Mouse (Mus musculus): ENCODE measurements at regions not wholly inside any gene's neighbourhood (a gene's known extent, or its start where the extent isn't known, plus 50 kb on each side); places are given as distances from the start of the nearest gene placed in this dataset.

GRCm38 (mm10) chr16:9275426-9275825 is 445.5 kb downstream of the 1810013L24Rik start:
- TF ChIP-seq GATA1 (IDR thresholded peaks at IDR 0.05; ENCODE audit: low read length): no peak
- TF ChIP-seq TAL1 (IDR thresholded peaks at IDR 0.05; ENCODE audit: low read length): no peak
- no peak overlapping the region for H3K4me3 ChIP-seq (replicated peaks)
- peaks cover 3% of the 10 kb centered on the region; the same call in 1 of the 2 replicates for H3K9me3 ChIP-seq (ENCODE audit: control insufficient read depth, low read length)
- H3K4me1 ChIP-seq (ENCODE audit: control insufficient read depth): no peaks in the 10 kb centered on the region
- H3K36me3 ChIP-seq (ENCODE audit: control insufficient read depth): no peaks in the 10 kb centered on the region
- H3K27me3 ChIP-seq (ENCODE audit: control insufficient read depth): no peaks in the 10 kb centered on the region; the same call in 1 of the 2 replicates

GRCm38 (mm10) chr16:9277064-9277463 is 447.2 kb downstream of the 1810013L24Rik start:
- Histone ChIP-seq H3K4me3 (replicated peaks) (no peak overlapping the region), H3K36me3 (ENCODE audit: control insufficient read depth) (no peaks in the 10 kb centered on the region), H3K9me3 (ENCODE audit: control insufficient read depth, low read length) (peaks cover 3% of the 10 kb centered on the region; the same call in 1 of the 2 replicates), H3K4me1 (ENCODE audit: control insufficient read depth) (no peaks in the 10 kb centered on the region), H3K27me3 (ENCODE audit: control insufficient read depth) (no peaks in the 10 kb centered on the region; the same call in 1 of the 2 replicates)
- TF ChIP-seq GATA1 (IDR thresholded peaks at IDR 0.05; ENCODE audit: low read length) (no peak), TAL1 (IDR thresholded peaks at IDR 0.05; ENCODE audit: low read length) (no peak)

- Histone ChIP-seq H3K4me3 (replicated peaks) (no peak overlapping the region), H3K27me3 (ENCODE audit: control insufficient read depth) (no peaks in the 10 kb centered on the region; the same call in 1 of the 2 replicates), H3K4me1 (ENCODE audit: control insufficient read depth) (no peaks in the 10 kb centered on the region), H3K9me3 (ENCODE audit: control insufficient read depth, low read length) (peaks cover 3% of the 10 kb centered on the region; the same call in 1 of the 2 replicates), H3K36me3 (ENCODE audit: control insufficient read depth) (no peaks in the 10 kb centered on the region)
- TF ChIP-seq GATA1 (IDR thresholded peaks at IDR 0.05; ENCODE audit: low read length) (no peak), TAL1 (IDR thresholded peaks at IDR 0.05; ENCODE audit: low read length) (no peak)
Observed at GRCm38 (mm10) chr16:9279726-9280125, 449.8 kb downstream of the 1810013L24Rik start.

- H3K4me3 ChIP-seq (replicated peaks): no peak overlapping the region
- peaks cover 1% of the 10 kb centered on the region; the same call in 1 of the 2 replicates for H3K9me3 ChIP-seq (ENCODE audit: control insufficient read depth, low read length)
- no peaks in the 10 kb centered on the region for H3K4me1 ChIP-seq (ENCODE audit: control insufficient read depth)
- TF ChIP-seq GATA1 (IDR thresholded peaks at IDR 0.05; ENCODE audit: low read length) (no peak), TAL1 (IDR thresholded peaks at IDR 0.05; ENCODE audit: low read length) (no peak)
- no peaks in the 10 kb centered on the region; the same call in 1 of the 2 replicates for H3K27me3 ChIP-seq (ENCODE audit: control insufficient read depth)
- no peaks in the 10 kb centered on the region for H3K36me3 ChIP-seq (ENCODE audit: control insufficient read depth)
Observed at GRCm38 (mm10) chr16:9280431-9280830, 450.5 kb downstream of the 1810013L24Rik start.

GRCm38 (mm10) chr16:9280931-9281330 is 451.0 kb downstream of the 1810013L24Rik start:
- Histone ChIP-seq H3K4me1 (ENCODE audit: control insufficient read depth) (no peaks in the 10 kb centered on the region), H3K27me3 (ENCODE audit: control insufficient read depth) (no peaks in the 10 kb centered on the region; the same call in 1 of the 2 replicates), H3K36me3 (ENCODE audit: control insufficient read depth) (no peaks in the 10 kb centered on the region), H3K9me3 (ENCODE audit: control insufficient read depth, low read length) (no peaks in the 10 kb centered on the region), H3K4me3 (replicated peaks) (no peak overlapping the region)
- TF ChIP-seq TAL1 (IDR thresholded peaks at IDR 0.05; ENCODE audit: low read length): no peak
- TF ChIP-seq GATA1 (IDR thresholded peaks at IDR 0.05; ENCODE audit: low read length): no peak

GRCm38 (mm10) chr16:9284423-9284822 is 454.5 kb downstream of the 1810013L24Rik start:
- H3K9me3 ChIP-seq (ENCODE audit: control insufficient read depth, low read length): peaks cover 3% of the 10 kb centered on the region; the same call in 1 of the 2 replicates
- H3K4me1 ChIP-seq (ENCODE audit: control insufficient read depth): no peaks in the 10 kb centered on the region
- H3K4me3 ChIP-seq (replicated peaks): no peak overlapping the region
- no peaks in the 10 kb centered on the region for H3K27me3 ChIP-seq (ENCODE audit: control insufficient read depth)
- no peaks in the 10 kb centered on the region for H3K36me3 ChIP-seq (ENCODE audit: control insufficient read depth)
- TF ChIP-seq TAL1 (IDR thresholded peaks at IDR 0.05; ENCODE audit: low read length): no peak
- TF ChIP-seq GATA1 (IDR thresholded peaks at IDR 0.05; ENCODE audit: low read length): no peak

- Histone ChIP-seq H3K4me1 (ENCODE audit: control insufficient read depth) (no peaks in the 10 kb centered on the region), H3K9me3 (ENCODE audit: control insufficient read depth, low read length) (peaks cover 3% of the 10 kb centered on the region; the same call in 1 of the 2 replicates), H3K4me3 (replicated peaks) (no peak overlapping the region), H3K36me3 (ENCODE audit: control insufficient read depth) (no peaks in the 10 kb centered on the region), H3K27me3 (ENCODE audit: control insufficient read depth) (no peaks in the 10 kb centered on the region)
- TF ChIP-seq GATA1 (IDR thresholded peaks at IDR 0.05; ENCODE audit: low read length): no peak
- TF ChIP-seq TAL1 (IDR thresholded peaks at IDR 0.05; ENCODE audit: low read length): no peak
Observed at GRCm38 (mm10) chr16:9285921-9286320, 456.0 kb downstream of the 1810013L24Rik start.

- Histone ChIP-seq H3K9me3 (ENCODE audit: control insufficient read depth, low read length) (peaks cover 5% of the 10 kb centered on the region), H3K27me3 (ENCODE audit: control insufficient read depth) (no peaks in the 10 kb centered on the region), H3K36me3 (ENCODE audit: control insufficient read depth) (no peaks in the 10 kb centered on the region), H3K4me3 (replicated peaks) (no peak overlapping the region), H3K4me1 (ENCODE audit: control insufficient read depth) (no peaks in the 10 kb centered on the region)
- TF ChIP-seq GATA1 (IDR thresholded peaks at IDR 0.05; ENCODE audit: low read length) (no peak), TAL1 (IDR thresholded peaks at IDR 0.05; ENCODE audit: low read length) (no peak)
Observed at GRCm38 (mm10) chr16:9287557-9287956, 457.7 kb downstream of the 1810013L24Rik start.

GRCm38 (mm10) chr16:9291356-9292020 is 461.6 kb downstream of the 1810013L24Rik start:
- Histone ChIP-seq H3K9me3 (ENCODE audit: control insufficient read depth, low read length) (peaks cover 8% of the 10 kb centered on the region), H3K27me3 (ENCODE audit: control insufficient read depth) (no peaks in the 10 kb centered on the region), H3K4me3 (replicated peaks) (no peak overlapping the region), H3K36me3 (ENCODE audit: control insufficient read depth) (no peaks in the 10 kb centered on the region), H3K4me1 (ENCODE audit: control insufficient read depth) (no peaks in the 10 kb centered on the region)
- no peak for TF ChIP-seq GATA1 (IDR thresholded peaks at IDR 0.05; ENCODE audit: low read length)
- TF ChIP-seq TAL1 (IDR thresholded peaks at IDR 0.05; ENCODE audit: low read length): no peak

All from erythroblast, embryonic 14.5 days (primary cell).